Mouse (Mus musculus): ENCODE data around the gene Lce3c.

The Lce3c gene

DNA sequence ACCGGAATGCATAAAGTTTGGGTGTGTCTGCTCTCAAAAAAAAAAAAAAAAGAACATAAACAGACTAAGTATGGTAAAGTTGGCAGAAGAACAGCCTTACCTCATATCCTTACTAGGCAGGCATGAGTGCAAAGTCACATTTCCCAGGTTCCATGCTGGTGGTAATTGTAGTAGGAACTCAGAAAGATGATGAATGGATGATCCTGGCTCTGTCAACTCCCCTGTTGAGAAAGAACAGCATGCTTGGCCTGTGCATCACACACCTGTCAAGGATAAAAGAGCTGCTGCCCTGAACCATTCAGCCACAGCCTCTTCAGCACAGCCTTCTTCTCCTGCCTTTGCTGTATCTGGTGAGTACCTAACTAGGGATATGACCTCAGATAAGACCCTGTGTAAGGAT lies at the start of gene Lce3c:
Gene Lce3c, plus strand, starts transcription at position 301 of the 400 bp plus-strand sequence.
- no peak for DNase-seq

GRCm38 (mm10) chr3:92894489-92894888 lies 49.8 kb upstream of the Lce3c start:
- no peak for DNase-seq

- DNase-seq, result no peak
These were observed 41.3 kb upstream of the Lce3c start for GRCm38 (mm10) chr3:92902992-92903391.

DNA sequence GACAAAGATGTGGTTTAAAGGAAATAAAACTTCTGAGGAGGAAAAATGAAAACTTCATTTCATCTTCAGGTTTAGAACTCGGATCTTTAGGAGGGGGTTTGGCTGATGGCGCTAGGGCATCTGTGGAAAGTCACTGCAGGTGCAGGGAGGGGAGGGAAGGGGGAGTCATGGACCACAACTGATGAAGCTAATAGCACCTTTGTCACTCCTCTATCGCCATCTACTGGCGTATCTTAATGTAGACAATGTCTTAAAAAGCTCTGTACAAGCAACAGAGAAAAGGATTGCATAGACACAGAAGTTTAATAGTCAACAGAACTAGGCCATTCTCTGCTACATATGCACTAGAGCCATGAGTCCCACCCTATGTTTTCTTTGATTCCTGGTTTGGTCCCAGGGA lies 40.6 kb upstream of the Lce3c start:
- no peak for DNase-seq

GRCm38 (mm10) chr3:92905182-92905581 lies 39.1 kb upstream of the Lce3c start:
- DNase-seq, result no peak

DNA sequence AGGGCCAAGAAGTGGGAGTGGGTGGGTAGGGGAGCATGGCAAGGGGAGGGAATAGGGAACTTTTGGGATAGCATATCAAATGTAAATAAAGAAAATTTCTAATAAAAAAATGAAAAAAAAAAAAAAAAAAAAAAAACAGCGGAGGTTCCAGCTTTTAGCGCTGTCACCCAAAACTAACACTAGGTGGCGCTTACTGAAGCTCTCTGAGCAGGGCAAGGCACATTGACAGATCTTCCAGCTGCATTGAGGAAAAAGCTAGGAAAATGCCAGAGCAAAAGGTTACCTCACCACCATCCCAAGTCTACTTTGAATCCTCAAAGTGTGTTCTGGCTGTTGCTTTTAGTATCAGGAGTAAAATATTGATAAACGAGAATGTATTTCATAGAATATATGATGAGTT lies 36.7 kb upstream of the Lce3c start:
- no peak for DNase-seq

DNA sequence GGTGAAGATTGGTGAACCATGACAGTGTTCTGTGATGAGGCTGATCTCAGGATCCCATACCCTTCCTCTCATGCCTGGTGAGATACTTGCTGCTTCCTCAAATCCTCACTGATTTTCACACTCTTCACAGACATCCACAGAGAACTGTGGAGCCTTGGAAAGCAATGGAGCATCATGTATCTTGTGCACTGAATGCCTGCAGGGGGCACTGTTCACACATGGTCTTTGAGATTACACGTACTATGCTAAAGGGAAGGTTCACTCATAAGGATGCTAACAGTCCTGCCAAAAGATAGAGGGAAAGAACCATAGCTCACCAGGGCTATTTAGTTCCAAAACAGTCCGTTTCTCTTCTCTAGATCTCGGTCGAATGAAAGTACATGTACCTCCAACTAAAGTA lies 23.9 kb upstream of the Lce3c start:
- DNase-seq, result no peak

DNA sequence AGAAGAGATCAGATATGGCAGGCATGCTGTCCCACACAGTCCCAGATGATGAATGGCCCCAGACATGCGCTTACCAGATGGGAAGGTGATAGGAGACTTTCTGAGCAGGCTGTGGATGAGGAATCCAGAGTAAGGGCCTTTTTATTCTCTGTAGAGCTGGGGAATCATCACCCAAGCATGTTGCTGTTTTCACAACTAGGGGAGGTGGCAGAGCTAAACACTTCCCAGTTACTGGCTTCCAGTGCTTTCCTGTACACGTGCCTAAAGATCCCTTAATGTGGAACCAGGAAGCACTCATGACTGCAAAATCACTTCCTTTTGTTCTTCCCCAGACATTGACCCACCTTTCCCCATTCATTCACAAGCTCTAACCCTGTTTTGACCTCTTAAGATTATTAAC lies 18.2 kb upstream of the Lce3c start, which contains the start of gene Lce3a:
Gene Lce3a, minus strand, starts transcription at position 101 of the 400 bp plus-strand sequence.
- no peak for DNase-seq

DNA sequence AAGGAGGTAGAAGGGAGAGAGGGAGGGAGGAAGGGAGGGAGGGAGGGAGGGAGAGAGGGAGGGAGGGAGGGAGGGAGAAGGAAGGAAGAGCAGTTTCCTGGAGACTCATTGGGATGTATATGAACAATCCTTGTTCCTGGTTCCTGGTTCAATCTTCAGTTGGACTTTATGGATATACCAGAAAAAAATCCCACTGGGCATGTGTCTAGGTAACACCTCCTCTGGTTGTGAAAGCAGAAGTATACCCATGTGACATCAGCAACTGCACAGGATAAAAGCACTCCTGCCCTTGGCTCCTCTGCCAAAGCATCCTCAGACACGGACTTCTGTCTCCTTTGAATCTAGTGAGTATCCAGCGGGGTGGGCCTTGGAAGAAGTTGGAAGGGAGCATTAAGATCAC lies 11.6 kb upstream of the Lce3c start, which contains the start of gene Lce3b:
Gene Lce3b, plus strand, starts transcription at position 301 of the 400 bp plus-strand sequence.
- DNase-seq, result no peak

- DNase-seq, result no peak
These were observed 12.8 kb downstream of the Lce3c start, which contains the start of gene Lce3d for GRCm38 (mm10) chr3:92957090-92957489. TSS of gene Lce3d (plus strand) at chr3:92957390.

DNA sequence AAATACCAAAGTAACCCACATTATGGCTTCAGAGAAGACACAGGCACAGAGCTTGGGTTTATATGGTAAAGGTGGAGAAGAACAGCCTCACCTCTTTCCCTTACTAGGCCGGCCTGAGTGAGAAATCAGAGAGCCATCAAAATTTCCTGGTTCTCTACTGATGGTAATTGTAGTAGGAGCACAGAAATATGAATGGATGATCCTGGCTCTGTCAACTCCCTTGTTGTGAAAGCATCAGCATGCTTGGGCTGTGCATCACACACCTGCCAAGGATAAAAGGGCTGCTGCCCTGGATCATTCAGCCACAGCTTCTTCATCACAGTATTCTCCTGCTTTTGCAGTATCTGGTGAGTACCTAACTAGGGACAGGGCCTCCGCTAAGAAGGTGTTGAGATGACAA lies 22.5 kb downstream of the Lce3c start, which contains the start of gene Lce3e:
Gene Lce3e, plus strand, starts transcription at position 301 of the 400 bp plus-strand sequence.
- no peak for DNase-seq

DNA sequence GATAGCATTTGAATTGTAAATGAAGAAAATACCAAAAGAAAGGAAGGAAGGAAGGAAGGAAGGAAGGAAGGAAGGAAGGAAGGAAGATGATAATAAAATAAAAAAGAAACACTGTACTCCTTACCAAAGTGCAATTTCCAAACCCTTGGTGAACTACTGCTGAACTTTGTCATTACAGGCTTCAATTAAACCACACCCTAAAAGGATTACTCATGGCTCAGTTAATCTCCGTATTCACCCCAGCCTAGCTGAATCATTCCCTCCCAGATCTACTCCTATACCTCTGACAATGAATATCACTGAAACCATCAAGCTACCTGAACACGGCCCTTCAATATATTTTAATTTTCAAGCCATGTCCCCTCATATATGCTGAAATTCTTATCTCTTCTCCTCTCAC lies 34.2 kb downstream of the Lce3c start:
- DNase-seq, result no peak

DNA sequence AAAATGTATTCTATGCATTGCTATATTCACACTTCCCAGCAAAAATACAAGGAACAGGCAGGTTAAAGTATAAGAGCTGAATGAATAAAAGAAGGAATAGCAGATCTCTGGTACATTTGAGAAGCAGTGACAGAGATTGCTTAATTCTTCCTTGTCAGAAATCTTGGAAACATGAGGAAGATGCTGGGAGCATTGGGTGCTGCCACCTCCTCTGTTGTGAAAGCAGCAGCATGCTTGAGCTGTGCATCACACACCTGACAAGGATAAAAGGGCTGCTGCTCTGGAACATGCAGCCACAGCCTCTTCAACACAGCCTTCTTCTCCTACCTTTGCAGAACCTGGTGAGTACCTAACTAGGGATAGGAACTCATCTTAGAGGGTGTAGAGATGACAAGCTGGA lies 47.6 kb downstream of the Lce3c start, which contains the start of gene Lce3f:
Gene Lce3f, plus strand, starts transcription at position 301 of the 400 bp plus-strand sequence.
- no peak for DNase-seq
